Mouse (Mus musculus) fibroblast of lung, adult 2 months (primary cell): ENCODE data around the gene Gpr180.

Source experiments
- DNase-seq: peaks from one replicate; pipeline ENCODE4 v3.0.0-alpha.2; 2011; ENCODE audit warnings: low read depth

The Gpr180 gene

GRCm38 (mm10) chr14:118209642-118210041, 72.7 kb downstream of the Gpr180 start:
- DNase-seq = no peak

DNA sequence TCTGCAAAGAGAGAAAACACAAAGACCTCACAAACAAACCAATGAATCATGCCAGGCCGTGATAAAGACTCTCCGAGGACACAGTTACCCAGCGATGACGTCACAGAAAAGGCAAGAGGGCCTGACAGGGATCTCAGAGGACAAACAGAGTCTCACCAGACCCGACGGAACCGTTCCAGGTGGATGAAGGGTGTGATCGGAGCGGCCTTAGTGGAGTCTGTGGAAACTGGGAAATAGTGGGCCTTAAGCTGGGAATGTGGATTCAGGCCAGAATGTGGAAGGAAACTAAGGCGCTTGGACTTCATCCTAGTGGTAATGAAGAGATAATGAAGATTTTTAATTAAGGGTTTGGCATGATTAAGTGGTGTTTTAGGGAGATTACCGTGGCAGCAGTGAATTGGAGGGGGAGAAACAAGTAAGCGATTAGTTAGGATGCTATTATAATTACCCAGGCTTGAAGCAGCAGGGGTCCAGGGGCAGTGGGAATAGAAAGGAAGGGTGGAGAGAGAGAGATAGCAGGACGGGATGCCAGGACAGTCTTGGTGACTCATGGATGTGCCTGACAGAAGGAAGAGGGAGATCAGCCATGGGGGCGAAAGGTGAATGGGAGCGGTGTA, 75.3 kb downstream of the Gpr180 start:
- no peak for DNase-seq
